Mouse (Mus musculus) MEL (cell line): ENCODE results near the gene Zcchc14. TPM values are rescaled to one million over a fixed set of nuclear protein-coding genes. Genes with fewer than 3 reads are reported as not detected.

Experiments
- DNase-seq: peaks from one replicate; pipeline ENCODE4 v3.0.0; 2011; ENCODE audit warnings: low read depth, low spot score
- H3K27ac ChIP-seq: 2 replicates; pipeline ENCODE4 v1.5.1; 2012; ENCODE audit warnings: low read depth, mild to moderate bottlenecking, control low read depth, low read length, moderate library complexity; ENCODE audit not compliant: control insufficient read depth
- H3K27me3 ChIP-seq, 2 experiments: fragments of 150-350 bp in 1 of 2; sonication (generic) in 1 of 2; 2 replicates each; pipeline ENCODE4 v1.6.1; 2012; ENCODE audit warnings: low read length in 2 of 2, mild to moderate bottlenecking in 2 of 2, improper control_type of control experiment in 1 of 2, moderate library complexity in 1 of 2; ENCODE audit not compliant: insufficient read depth in 2 of 2, control insufficient read depth in 1 of 2
- H3K36me3 ChIP-seq, 2 experiments: 2 replicates each; pipeline ENCODE4 v1.6.1; 2012 to 2014; ENCODE audit warnings: low read length in 2 of 2, improper control_type of control experiment in 1 of 2, inconsistent platforms in 1 of 2, mild to moderate bottlenecking in 1 of 2; ENCODE audit not compliant: insufficient read depth in 2 of 2, control insufficient read depth in 1 of 2
- H3K4me1 ChIP-seq, 2 experiments: fragments of 150-350 bp in 1 of 2; sonication (generic) in 1 of 2; 2 replicates each; pipeline ENCODE4 v1.6.1; 2012; ENCODE audit warnings: low read length in 2 of 2, improper control_type of control experiment in 1 of 2, mild to moderate bottlenecking in 1 of 2; ENCODE audit not compliant: insufficient read depth in 2 of 2, control insufficient read depth in 1 of 2
- H3K4me3 ChIP-seq, 2 experiments: fragments of 150-350 bp in 1 of 2; sonication (generic) in 1 of 2; 2 replicates each; pipeline ENCODE4 v1.5.1; 2012; ENCODE audit warnings: low read depth in 2 of 2, low read length in 2 of 2, mild to moderate bottlenecking in 2 of 2, moderate library complexity in 2 of 2, control low read depth in 1 of 2, improper control_type of control experiment in 1 of 2; ENCODE audit not compliant: control insufficient read depth in 1 of 2, insufficient read depth in 1 of 2
- H3K79me2 ChIP-seq: 2 replicates; pipeline ENCODE4 v1.6.1; 2012; ENCODE audit warnings: mild to moderate bottlenecking, low read length, moderate library complexity; ENCODE audit not compliant: control insufficient read depth, poor library complexity, insufficient read depth
- H3K9ac ChIP-seq: 2 replicates; pipeline ENCODE4 v1.6.1; 2012; ENCODE audit warnings: low read depth, mild to moderate bottlenecking, control low read depth, low read length, moderate library complexity; ENCODE audit not compliant: control insufficient read depth, poor library complexity, severe bottlenecking
- H3K9me3 ChIP-seq: fragments of 150-350 bp; sonication (generic); replicated peaks from 2 replicates; pipeline ENCODE4 v1.6.1; 2012; ENCODE audit warnings: mild to moderate bottlenecking, low read length, improper control_type of control experiment, moderate library complexity; ENCODE audit not compliant: insufficient read depth
- CHD1 ChIP-seq: IDR thresholded peaks from 2 replicates; pipeline ENCODE4 v1.6.1; 2012; ENCODE audit warnings: low read depth, mild to moderate bottlenecking, inconsistent platforms, low read length, improper control_type of control experiment
- CHD2 ChIP-seq: IDR thresholded peaks from 2 replicates; pipeline ENCODE4 v1.6.1; 2011; ENCODE audit warnings: low read length, improper control_type of control experiment
- ELF1 ChIP-seq: IDR thresholded peaks from 2 replicates; pipeline ENCODE4 v1.6.1; 2014; ENCODE audit warnings: low read depth, mild to moderate bottlenecking, inconsistent platforms, low read length, improper control_type of control experiment, moderate library complexity
- EP300 ChIP-seq, 2 experiments: IDR thresholded peaks; 2 replicates each; pipeline ENCODE4 v1.6.1; 2011; ENCODE audit warnings: improper control_type of control experiment in 2 of 2, low read length in 2 of 2, low read depth in 1 of 2, mild to moderate bottlenecking in 1 of 2
- GABPA ChIP-seq: IDR thresholded peaks from 2 replicates; pipeline ENCODE4 v1.6.1; 2012; ENCODE audit warnings: low read depth, mild to moderate bottlenecking, inconsistent platforms, low read length, improper control_type of control experiment, moderate library complexity
- GATA1 ChIP-seq: IDR thresholded peaks from 2 replicates; pipeline ENCODE4 v1.6.1; 2011; ENCODE audit warnings: low read depth, low read length, improper control_type of control experiment
- HCFC1 ChIP-seq: IDR thresholded peaks from 2 replicates; pipeline ENCODE4 v1.6.1; 2012; ENCODE audit warnings: low read depth, mild to moderate bottlenecking, inconsistent platforms, low read length, improper control_type of control experiment, moderate library complexity
- JUND ChIP-seq: IDR thresholded peaks from 2 replicates; pipeline ENCODE4 v1.6.1; 2011; ENCODE audit warnings: low read depth, mild to moderate bottlenecking, improper control_type of control experiment, low read length
- KAT2A ChIP-seq: conservative IDR thresholded peaks from 2 replicates; pipeline ENCODE4 v1.6.1; 2012; ENCODE audit warnings: low read depth, low read length, improper control_type of control experiment, inconsistent platforms
- MAFK ChIP-seq: IDR thresholded peaks from 2 replicates; pipeline ENCODE4 v1.6.1; 2011; ENCODE audit warnings: low read depth, mild to moderate bottlenecking, low read length, improper control_type of control experiment, borderline replicate concordance
- MAX ChIP-seq: IDR thresholded peaks from 2 replicates; pipeline ENCODE4 v1.6.1; 2011; ENCODE audit warnings: low read length, improper control_type of control experiment
- MAZ ChIP-seq: IDR thresholded peaks from 2 replicates; pipeline ENCODE4 v1.6.1; 2012; ENCODE audit warnings: low read depth, mild to moderate bottlenecking, inconsistent platforms, low read length, improper control_type of control experiment
- MXI1 ChIP-seq: IDR thresholded peaks from 2 replicates; pipeline ENCODE4 v1.6.1; 2011; ENCODE audit warnings: mild to moderate bottlenecking, low read depth, low read length, improper control_type of control experiment
- MYB ChIP-seq: IDR thresholded peaks from 2 replicates; pipeline ENCODE4 v1.6.1; 2011; ENCODE audit warnings: mild to moderate bottlenecking, low read depth, low read length, improper control_type of control experiment
- NELFE ChIP-seq: IDR thresholded peaks from 2 replicates; pipeline ENCODE4 v1.6.1; 2011; ENCODE audit warnings: low read depth, low read length, improper control_type of control experiment
- POLR2AphosphoS5 ChIP-seq: IDR thresholded peaks from 2 replicates; pipeline ENCODE4 v1.6.1; 2012; ENCODE audit warnings: low read depth, borderline replicate concordance, mild to moderate bottlenecking, inconsistent platforms, low read length, moderate library complexity, mixed read lengths
- RAD21 ChIP-seq: IDR thresholded peaks from 2 replicates; pipeline ENCODE4 v1.6.1; 2011; ENCODE audit warnings: mild to moderate bottlenecking, low read depth, low read length, improper control_type of control experiment
- SIN3A ChIP-seq: IDR thresholded peaks from 2 replicates; pipeline ENCODE4 v1.6.1; 2012; ENCODE audit warnings: low read length, improper control_type of control experiment, inconsistent platforms
- SMC3 ChIP-seq: IDR thresholded peaks from 2 replicates; pipeline ENCODE4 v1.6.1; 2011; ENCODE audit warnings: low read depth, low read length, improper control_type of control experiment
- TAL1 ChIP-seq: IDR thresholded peaks from 2 replicates; pipeline ENCODE4 v1.6.1; 2012; ENCODE audit warnings: mild to moderate bottlenecking, inconsistent platforms, low read length, moderate library complexity, mixed read lengths
- TBP ChIP-seq: IDR thresholded peaks from 2 replicates; pipeline ENCODE4 v1.8.0; 2011; ENCODE audit warnings: low read depth, low read length, improper control_type of control experiment
- TCF12 ChIP-seq: IDR thresholded peaks from 2 replicates; pipeline ENCODE4 v1.6.1; 2014; ENCODE audit warnings: low read depth, mild to moderate bottlenecking, inconsistent platforms, low read length, improper control_type of control experiment, moderate library complexity
- USF2 ChIP-seq, 2 experiments: IDR thresholded peaks; 2 replicates each; pipeline ENCODE4 v1.6.1; 2011 to 2012; ENCODE audit warnings: improper control_type of control experiment in 2 of 2, low read length in 2 of 2, borderline replicate concordance in 1 of 2, inconsistent platforms in 1 of 2, low read depth in 1 of 2, mild to moderate bottlenecking in 1 of 2; ENCODE audit not compliant: insufficient read depth in 1 of 2
- ZKSCAN1 ChIP-seq: IDR thresholded peaks from 2 replicates; pipeline ENCODE4 v1.6.1; 2012; ENCODE audit warnings: low read depth, mild to moderate bottlenecking, inconsistent platforms, low read length, improper control_type of control experiment, moderate library complexity
- ZMIZ1 ChIP-seq: IDR thresholded peaks from 2 replicates; pipeline ENCODE4 v1.6.1; 2012; ENCODE audit warnings: low read depth, mild to moderate bottlenecking, inconsistent platforms, low read length, improper control_type of control experiment, moderate library complexity
- polyA plus RNA-seq, 2 experiments: library from polyadenylated mRNA; stranded (reverse) in 1 of 2; unstranded in 1 of 2; fragments of >175 nt in 1 of 2; fragments of >200 nt in 1 of 2; gene quantifications; 2 replicates each; pipeline versions ENCODE4 v1.2.1 to v1.2.4; 2012; ENCODE audit warnings: low replicate concordance in 2 of 2, low read depth in 1 of 2; ENCODE audit not compliant: insufficient read length in 2 of 2, insufficient read depth in 1 of 2, missing spikeins in 1 of 2
- total RNA-seq: library from RNA; depleted of rRNA; stranded (reverse); fragments of 300-350 nt; gene quantifications from 2 replicates; pipeline ENCODE4 v1.2.3, GENCODE M21; 2012

The Zcchc14 gene
- total and polyA plus RNA-seq, 3 experiments: 0.04 to 0.11 TPM; not detected in 1

DNA sequence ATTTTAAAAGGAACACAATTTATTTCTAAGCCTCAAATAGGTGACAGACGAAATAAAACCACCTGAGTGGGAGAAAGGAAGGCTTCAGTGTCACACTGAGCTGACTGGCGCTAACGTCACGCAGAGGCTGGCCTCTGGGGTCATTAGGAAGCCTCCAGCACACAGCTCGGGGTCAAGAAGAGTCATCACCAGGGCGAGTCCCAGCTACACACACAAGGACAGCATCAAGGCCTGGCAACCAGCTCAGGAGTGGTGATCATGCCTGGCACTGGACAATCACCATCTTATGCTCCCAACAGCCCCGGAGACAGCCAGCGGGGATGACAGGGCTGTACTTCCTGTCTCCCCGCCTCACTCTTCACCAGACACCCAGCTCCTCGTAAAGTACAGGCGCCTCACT lies 95.0 kb downstream of the Zcchc14 start:
- H3K27ac ChIP-seq: no peak overlapping the region
- no peaks in the 10 kb centered on the region; a peak in 1 of 4 replicates for H3K36me3 ChIP-seq
- no peak overlapping the region for H3K9ac ChIP-seq
- H3K4me1 ChIP-seq: no peaks in the 10 kb centered on the region
- no peak for TF ChIP-seq TAL1
- TF ChIP-seq, all 39 proteins: peak for 0
- no peak for DNase-seq
- H3K79me2 ChIP-seq: no peaks in the 10 kb centered on the region
- H3K4me3 ChIP-seq: no peak overlapping the region
- H3K27me3 ChIP-seq: no peaks in the 10 kb centered on the region
- H3K9me3 ChIP-seq: no peaks in the 10 kb centered on the region

- no peaks in the 10 kb centered on the region for H3K79me2 ChIP-seq
- no peaks in the 10 kb centered on the region for H3K4me1 ChIP-seq
- H3K36me3 ChIP-seq: no peaks in the 10 kb centered on the region; a peak in 1 of 4 replicates
- no peak overlapping the region for H3K9ac ChIP-seq
- DNase-seq: no peak
- no peaks in the 10 kb centered on the region for H3K9me3 ChIP-seq
- no peak overlapping the region for H3K27ac ChIP-seq
- no peak for TF ChIP-seq ELF1
- TF ChIP-seq MXI1: no peak
- no peak for TF ChIP-seq MAFK
- no peak for TF ChIP-seq MYB
- TF ChIP-seq KAT2A: no peak
- no peak for TF ChIP-seq CHD1
- TF ChIP-seq JUND: no peak
- no peak for TF ChIP-seq POLR2AphosphoS5
- no peak for TF ChIP-seq TAL1
- no peak for TF ChIP-seq MAZ
- no peak for TF ChIP-seq ZMIZ1
- TF ChIP-seq RAD21: no peak
- no peak for TF ChIP-seq GATA1
- no peak for TF ChIP-seq SIN3A
- TF ChIP-seq TCF12: no peak
- no peak overlapping the region for H3K4me3 ChIP-seq
- H3K27me3 ChIP-seq: no peaks in the 10 kb centered on the region
These were observed 98.7 kb downstream of the Zcchc14 start for GRCm38 (mm10) chr8:121553831-121554475.

GRCm38 (mm10) chr8:121552506-121552905 lies 100.2 kb downstream of the Zcchc14 start:
- H3K9ac ChIP-seq: no peak overlapping the region
- H3K36me3 ChIP-seq: no peaks in the 10 kb centered on the region; a peak in 1 of 4 replicates
- H3K27ac ChIP-seq: no peak overlapping the region
- H3K4me1 ChIP-seq: no peaks in the 10 kb centered on the region
- no peaks in the 10 kb centered on the region for H3K9me3 ChIP-seq
- H3K4me3 ChIP-seq: no peak overlapping the region
- H3K79me2 ChIP-seq: no peaks in the 10 kb centered on the region
- DNase-seq: no peak
- no peak for TF ChIP-seq GABPA
- no peak for TF ChIP-seq USF2 (IDR thresholded peaks at IDR 0.05; ENCODE audit: borderline replicate concordance in 1 of 2, insufficient read depth in 1 of 2, low read depth in 1 of 2, low read length in 2 of 2)
- no peak for TF ChIP-seq ZKSCAN1
- no peak for TF ChIP-seq CHD1
- TF ChIP-seq CHD2: no peak
- no peak for TF ChIP-seq TBP
- TF ChIP-seq MAZ: no peak
- no peak for TF ChIP-seq ELF1
- TF ChIP-seq HCFC1: no peak
- TF ChIP-seq NELFE: no peak
- no peak for TF ChIP-seq SMC3
- no peak for TF ChIP-seq GATA1
- TF ChIP-seq EP300 (IDR thresholded peaks at IDR 0.05; ENCODE audit: low read depth in 1 of 2, low read length in 2 of 2): no peak
- TF ChIP-seq MAX: no peak
- TF ChIP-seq, all 39 proteins: peak for 0
- no peaks in the 10 kb centered on the region for H3K27me3 ChIP-seq
